Mouse (Mus musculus) ES-Bruce4 (cell line): ENCODE data around the gene Ndufa6. TPM values are rescaled to one million over a fixed set of nuclear protein-coding genes. Genes with fewer than 3 reads are reported as not detected.
"Not testable (repeated sequence)": the region's sequence is repeated elsewhere in the genome, so short reads cannot be mapped to it uniquely, and the experiment has no call there.

Source experiments
- H3K27ac ChIP-seq: 2 replicates; pipeline ENCODE4 v1.5.1; 2012; ENCODE audit warnings: low read length, inconsistent platforms; ENCODE audit not compliant: insufficient read depth
- H3K27me3 ChIP-seq: 2 replicates; pipeline ENCODE4 v1.6.1; 2012; ENCODE audit warnings: mild to moderate bottlenecking, low read length, inconsistent platforms; ENCODE audit not compliant: control insufficient read depth, poor library complexity, insufficient read depth, severe bottlenecking
- H3K36me3 ChIP-seq: 2 replicates; pipeline ENCODE4 v1.6.1; 2012; ENCODE audit warnings: inconsistent platforms, mild to moderate bottlenecking, low read length, moderate library complexity; ENCODE audit not compliant: control insufficient read depth, poor library complexity, insufficient read depth, severe bottlenecking
- H3K4me1 ChIP-seq: one replicate; pipeline ENCODE4 v1.8.1; 2011; ENCODE audit warnings: low read length; ENCODE audit not compliant: control insufficient read depth, insufficient read depth
- H3K4me3 ChIP-seq: 2 replicates; pipeline ENCODE4 v1.5.1; 2011; ENCODE audit warnings: low read depth, mild to moderate bottlenecking, low read length
- H3K9ac ChIP-seq: 2 replicates; pipeline ENCODE4 v1.6.1; 2012; ENCODE audit warnings: low read depth, mild to moderate bottlenecking, inconsistent platforms; ENCODE audit not compliant: poor library complexity, severe bottlenecking
- H3K9me3 ChIP-seq: replicated peaks from 2 replicates; pipeline ENCODE4 v1.6.1; 2012; ENCODE audit warnings: mild to moderate bottlenecking, low read length, inconsistent platforms; ENCODE audit not compliant: control insufficient read depth, poor library complexity, insufficient read depth, severe bottlenecking
- CTCF ChIP-seq: IDR thresholded peaks from one replicate; pipeline ENCODE4 v1.8.1; 2011; ENCODE audit warnings: low read depth, low read length
- EP300 ChIP-seq: IDR thresholded peaks from 2 replicates; pipeline ENCODE4 v1.6.1; 2011; ENCODE audit warnings: low read depth, low read length; ENCODE audit not compliant: insufficient read depth
- POLR2A ChIP-seq: IDR thresholded peaks from one replicate; pipeline ENCODE4 v1.8.1; 2011; ENCODE audit warnings: low read length; ENCODE audit not compliant: insufficient read depth
- polyA plus RNA-seq: library from polyadenylated mRNA; stranded (reverse); fragments of >200 nt; gene quantifications from 2 replicates; pipeline ENCODE4 v1.2.4, GENCODE M21; 2011; ENCODE audit warnings: low read depth; ENCODE audit not compliant: missing spikeins, insufficient read depth, insufficient read length

Ndufa6 gene
- 212 and 236 TPM in 2 replicates for polyA plus RNA-seq

DNA sequence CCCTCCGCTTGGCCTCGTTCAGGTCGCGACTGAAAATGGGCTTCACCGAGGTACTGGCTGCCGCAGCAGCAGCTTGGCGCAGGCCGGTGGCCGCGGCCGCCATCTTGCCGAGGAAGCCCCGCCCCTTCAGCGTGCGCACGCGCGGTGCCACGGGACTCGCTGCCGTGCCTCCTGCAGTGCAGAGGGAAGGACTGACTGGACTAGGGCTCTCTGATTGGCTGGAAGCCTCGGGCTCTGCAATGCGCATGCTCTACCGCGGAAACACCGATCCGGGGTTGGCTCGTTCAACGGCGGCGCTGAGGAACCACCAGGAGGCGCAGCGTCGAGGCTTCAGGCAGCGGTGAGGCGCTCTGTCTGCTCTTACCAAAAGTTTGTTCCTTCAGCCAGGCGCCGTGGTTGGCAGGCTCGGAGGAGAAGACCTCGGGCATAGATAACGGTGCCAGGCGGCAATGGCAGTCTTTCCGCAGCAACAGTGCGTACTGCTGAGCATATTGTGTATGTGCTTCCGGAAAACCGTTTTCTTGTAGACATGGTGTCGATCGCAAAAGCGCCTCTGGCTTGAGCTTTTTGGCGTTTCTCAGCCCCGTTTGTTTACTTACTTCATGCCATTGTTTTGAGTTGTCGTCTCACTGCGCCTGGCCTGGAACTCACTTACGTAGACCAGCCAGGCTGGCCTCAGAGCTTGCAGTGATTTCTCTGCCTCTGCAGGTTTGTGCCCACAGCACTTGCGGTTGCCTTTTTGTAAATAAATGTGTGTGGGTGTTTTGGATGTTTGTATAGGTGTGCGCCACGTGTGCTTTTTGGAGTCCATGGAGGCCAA is at the start of gene Ndufa6:
Ndufa6 (minus strand) TSS at position 197 of the 820 bp plus-strand sequence.
- H3K27me3 ChIP-seq = no peaks in the 10 kb centered on the region
- peaks cover 8% of the 10 kb centered on the region for H3K36me3 ChIP-seq
- H3K4me3 ChIP-seq = peak within 1 kb of the TSS; percentile 92
- peak within 1 kb of the TSS; percentile 91 for H3K9ac ChIP-seq
- H3K4me1 ChIP-seq = no peaks in the 10 kb centered on the region
- H3K9me3 ChIP-seq = no peaks in the 10 kb centered on the region
- TF ChIP-seq CTCF (peak; percentile 81), POLR2A (peak; percentile 84), EP300 (0 out of 2 replicates have a peak, but pooled peaks have one; percentile 19)
- peak within 1 kb of the TSS; percentile 60 for H3K27ac ChIP-seq

DNA sequence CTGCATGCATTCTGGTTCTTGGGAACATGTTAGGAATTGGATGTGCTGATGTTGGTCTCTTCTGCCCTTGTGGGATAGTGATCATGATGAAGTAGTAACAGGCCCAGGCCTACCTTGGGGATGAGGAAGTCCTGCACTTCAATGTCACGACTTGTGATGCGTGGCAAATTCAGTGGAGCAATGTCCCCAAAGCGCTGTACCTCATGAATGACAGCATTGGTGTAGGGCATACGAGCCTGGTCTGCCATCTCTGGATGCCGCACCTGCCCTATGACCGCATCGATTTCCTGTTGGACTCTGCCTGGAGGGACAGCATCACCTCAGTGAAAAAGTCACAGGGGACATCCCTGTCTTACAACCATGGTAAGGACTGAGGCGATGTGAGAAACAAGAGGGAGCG is 49.5 kb upstream of the Ndufa6 start:
- no peaks in the 10 kb centered on the region for H3K36me3 ChIP-seq
- H3K27ac ChIP-seq = no peak overlapping the region
- TF ChIP-seq EP300 (no peak), CTCF (no peak), POLR2A (no peak)
- H3K4me3 ChIP-seq = no peak overlapping the region
- H3K9me3 ChIP-seq = no peaks in the 10 kb centered on the region
- H3K9ac ChIP-seq = no peak overlapping the region
- H3K4me1 ChIP-seq = no peaks in the 10 kb centered on the region
- no peaks in the 10 kb centered on the region for H3K27me3 ChIP-seq

DNA sequence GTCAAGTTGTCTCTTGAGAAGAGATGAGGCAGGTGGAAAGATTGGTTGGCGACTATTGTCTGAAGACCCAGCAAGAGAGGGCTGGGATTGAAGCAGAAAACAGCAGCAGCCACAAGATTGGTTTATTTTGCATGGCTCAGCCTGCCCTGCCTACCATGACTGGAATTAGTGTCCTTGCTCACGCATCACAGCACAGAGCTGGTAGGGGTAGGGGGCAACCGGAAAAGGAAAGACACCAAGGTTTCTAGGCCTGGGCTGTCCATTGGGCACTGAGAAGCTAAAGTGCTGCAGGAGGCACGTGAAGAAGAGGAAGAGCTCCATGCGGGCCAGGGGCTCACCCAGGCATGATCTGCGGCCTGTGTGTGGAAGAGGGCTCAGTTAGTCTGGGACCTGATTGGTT is 48.6 kb upstream of the Ndufa6 start:
- Histone ChIP-seq H3K27ac (no peak overlapping the region), H3K4me1 (no peaks in the 10 kb centered on the region), H3K4me3 (no peak overlapping the region), H3K9ac (no peak overlapping the region), H3K36me3 (no peaks in the 10 kb centered on the region), H3K9me3 (no peaks in the 10 kb centered on the region), H3K27me3 (no peaks in the 10 kb centered on the region)
- no peak for TF ChIP-seq CTCF
- no peak for TF ChIP-seq EP300
- no peak for TF ChIP-seq POLR2A

DNA sequence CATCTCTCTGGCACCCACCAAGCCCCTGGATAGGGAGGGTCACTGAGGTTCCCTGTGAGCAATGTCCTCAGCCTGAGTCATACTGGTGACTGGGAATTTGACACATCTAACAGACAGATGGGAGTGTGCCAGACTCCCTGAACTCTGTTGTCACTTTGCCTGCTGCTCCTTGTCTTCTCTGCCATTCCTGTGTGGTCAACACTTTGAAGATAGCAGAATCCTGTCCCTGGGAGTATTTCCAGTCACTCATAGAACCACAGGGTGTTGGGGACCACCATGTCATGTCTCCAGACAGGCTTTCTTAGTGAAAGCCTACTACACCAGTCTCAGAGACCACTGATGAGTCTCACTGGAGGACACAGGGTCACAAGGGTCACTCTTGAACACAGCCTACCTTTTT is 48.0 kb upstream of the Ndufa6 start:
- H3K4me3 ChIP-seq = no peak overlapping the region
- no peaks in the 10 kb centered on the region for H3K9me3 ChIP-seq

DNA sequence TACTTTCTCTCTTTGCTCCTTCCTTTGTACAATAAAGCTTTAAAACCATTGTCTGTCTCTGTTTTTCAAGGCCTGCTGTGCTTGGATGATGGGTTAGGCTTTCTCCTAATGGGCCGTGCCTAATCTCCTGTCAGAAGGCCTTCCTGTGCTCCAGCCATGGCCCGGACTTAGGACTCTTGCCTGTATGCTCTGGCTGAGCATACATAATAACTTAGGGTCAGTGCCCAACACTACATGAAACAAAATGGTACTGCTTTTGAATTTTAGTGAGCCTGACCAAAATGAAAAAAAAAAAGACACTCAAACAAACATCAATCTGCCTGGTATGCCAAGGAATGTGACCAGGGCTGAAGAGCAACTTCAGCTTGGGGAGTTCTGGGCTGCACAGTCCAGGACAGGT is 47.4 kb upstream of the Ndufa6 start:
- H3K36me3 ChIP-seq = no peaks in the 10 kb centered on the region
- H3K27ac ChIP-seq = no peak overlapping the region
- no peak overlapping the region for H3K9ac ChIP-seq
- TF ChIP-seq CTCF (no peak), EP300 (no peak), POLR2A (no peak)
- H3K4me3 ChIP-seq = no peak overlapping the region
- H3K9me3 ChIP-seq = no peaks in the 10 kb centered on the region
- no peaks in the 10 kb centered on the region for H3K4me1 ChIP-seq
- H3K27me3 ChIP-seq = no peaks in the 10 kb centered on the region

More for the DNA sequence above, 48.0 kb upstream of the Ndufa6 start:
- Histone ChIP-seq H3K27me3 (no peaks in the 10 kb centered on the region), H3K27ac (no peak overlapping the region), H3K36me3 (no peaks in the 10 kb centered on the region), H3K4me1 (no peaks in the 10 kb centered on the region), H3K9ac (no peak overlapping the region)
- TF ChIP-seq CTCF (no peak), POLR2A (no peak), EP300 (no peak)

DNA sequence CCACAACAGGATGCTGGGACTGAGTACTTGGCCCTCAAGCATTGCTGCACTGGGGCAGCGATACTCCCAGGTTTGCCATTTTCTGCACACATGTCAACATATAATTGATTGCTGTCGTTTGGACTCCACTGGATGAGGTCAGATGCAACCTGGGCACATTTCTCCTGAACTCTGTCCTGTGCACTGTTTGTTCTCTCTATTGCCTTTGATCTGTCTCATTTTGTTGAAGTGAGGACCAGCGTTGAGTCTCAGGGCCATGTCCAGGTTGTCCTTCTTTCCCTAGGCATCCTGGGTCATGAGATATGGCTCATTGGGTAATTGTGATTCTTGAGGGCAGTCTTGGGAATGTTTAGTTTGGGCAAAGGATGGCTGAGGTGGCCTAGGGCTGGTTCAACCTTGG is 41.8 kb upstream of the Ndufa6 start:
- not testable (repeated sequence) for H3K27ac ChIP-seq, H3K4me3 ChIP-seq, H3K9ac ChIP-seq, H3K36me3 ChIP-seq, H3K4me1 ChIP-seq, H3K27me3 ChIP-seq, H3K9me3 ChIP-seq

DNA sequence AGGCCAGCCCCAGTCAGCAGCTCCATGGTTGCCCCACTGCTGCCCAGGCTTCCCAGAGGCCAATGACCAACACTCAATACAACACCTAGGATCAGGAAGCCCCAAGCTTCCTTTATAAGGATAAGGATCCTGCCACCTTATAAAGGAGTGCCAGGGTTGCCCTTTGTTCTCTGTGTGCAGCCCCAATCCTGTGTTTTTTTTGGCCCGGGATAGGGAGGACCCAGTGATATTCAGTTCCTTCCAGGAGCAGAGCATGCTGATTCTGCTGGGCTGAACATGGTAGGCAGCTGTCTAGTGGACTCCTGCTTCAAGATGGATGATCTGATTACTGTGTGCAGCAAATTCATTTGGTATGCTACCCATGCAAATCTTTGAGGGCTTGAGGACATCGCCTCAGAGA is 39.8 kb upstream of the Ndufa6 start, which contains the start of gene Cyp2d11:
Cyp2d11 (minus strand) TSS at position 101 of the 400 bp plus-strand sequence.
- not testable (repeated sequence) for H3K36me3 ChIP-seq, H3K27ac ChIP-seq, H3K9me3 ChIP-seq, H3K4me1 ChIP-seq, H3K27me3 ChIP-seq, H3K9ac ChIP-seq, H3K4me3 ChIP-seq

DNA sequence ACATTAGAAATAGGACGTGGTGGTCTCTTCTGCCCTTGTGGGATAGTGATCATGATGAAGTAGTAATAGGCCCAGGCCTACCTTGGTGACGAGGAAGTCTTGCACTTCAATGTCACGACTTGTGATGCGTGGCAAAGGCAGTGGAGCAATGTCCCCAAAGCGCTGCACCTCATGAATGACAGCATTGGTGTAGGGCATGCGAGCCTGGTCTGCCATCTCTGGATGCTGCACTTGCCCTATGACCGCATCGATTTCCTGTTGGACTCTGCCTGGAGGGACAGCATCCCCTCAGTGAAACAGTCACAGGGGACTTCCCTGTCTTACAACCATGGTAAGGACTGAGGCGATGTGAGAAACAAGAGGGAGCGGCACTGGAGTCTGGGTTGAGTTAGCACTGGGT is 35.8 kb upstream of the Ndufa6 start:
- not testable (repeated sequence) for H3K4me3 ChIP-seq, H3K27me3 ChIP-seq, H3K9ac ChIP-seq, H3K4me1 ChIP-seq, H3K9me3 ChIP-seq, H3K27ac ChIP-seq, H3K36me3 ChIP-seq
